Mouse (Mus musculus): Measurements from ENCODE around the gene Ctf2.

Gene Ctf2

GRCm38 (mm10) chr7:127718339-127718738 is 13.6 kb downstream of the Ctf2 start:
- in situ Hi-C loops (cut with MboI, MseI): no loop called here

- in situ Hi-C loops (cut with MboI, MseI): no loop called here
Measured at GRCm38 (mm10) chr7:127716992-127717391, 15.0 kb downstream of the Ctf2 start.

GRCm38 (mm10) chr7:127714816-127715215 is 17.1 kb downstream of the Ctf2 start:
- in situ Hi-C loops (cut with MboI, MseI): no loop called here

- in situ Hi-C loops (cut with MboI, MseI): no loop called here
Measured at GRCm38 (mm10) chr7:127712461-127713385, 19.2 kb downstream of the Ctf2 start, which contains the start of gene Ctf1. Gene Ctf1, plus strand, starts transcription at chr7:127712736.

GRCm38 (mm10) chr7:127711456-127711855 is 20.5 kb downstream of the Ctf2 start:
- in situ Hi-C loops (cut with MboI, MseI): no loop called here

- in situ Hi-C loops (cut with MboI, MseI): no loop called here
Measured at GRCm38 (mm10) chr7:127711031-127711430, 20.9 kb downstream of the Ctf2 start.

GRCm38 (mm10) chr7:127709261-127709979 is 22.5 kb downstream of the Ctf2 start:
- in situ Hi-C loops (cut with MboI, MseI): no loop called here

- in situ Hi-C loops (cut with MboI, MseI): no loop called here
Measured at GRCm38 (mm10) chr7:127708207-127709078, 23.5 kb downstream of the Ctf2 start, which contains the start of gene Bcl7c. Gene Bcl7c, minus strand, starts transcription at chr7:127708933.

GRCm38 (mm10) chr7:127707957-127708206 is 24.1 kb downstream of the Ctf2 start:
- in situ Hi-C loops (cut with MboI, MseI): no loop called here

GRCm38 (mm10) chr7:127707045-127707956 is 24.7 kb downstream of the Ctf2 start:
- in situ Hi-C loops (cut with MboI, MseI): no loop called here

GRCm38 (mm10) chr7:127705706-127706105 is 26.3 kb downstream of the Ctf2 start:
- in situ Hi-C loops (cut with MboI, MseI): no loop called here

- in situ Hi-C loops (cut with MboI, MseI): no loop called here
Measured at GRCm38 (mm10) chr7:127704598-127704997, 27.4 kb downstream of the Ctf2 start.

GRCm38 (mm10) chr7:127703561-127704178 is 28.3 kb downstream of the Ctf2 start:
- in situ Hi-C loops (cut with MboI, MseI): no loop called here

GRCm38 (mm10) chr7:127700712-127701331 is 31.1 kb downstream of the Ctf2 start:
- in situ Hi-C loops (cut with MboI, MseI): no loop called here

- in situ Hi-C loops (cut with MboI, MseI): loop anchor here (10.0 kb wide), 1 partner anchor 704 kb away; no protein-coding TSS in a partner anchor
Measured at GRCm38 (mm10) chr7:127698986-127699385, 33.0 kb downstream of the Ctf2 start.

- in situ Hi-C loops (cut with MboI, MseI): loop anchor here (10.0 kb wide), 1 partner anchor 699 kb away; no protein-coding TSS in a partner anchor
Measured at GRCm38 (mm10) chr7:127693730-127694129, 38.2 kb downstream of the Ctf2 start.

- in situ Hi-C loops (cut with MboI, MseI): loop anchor here (10.0 kb wide), 1 partner anchor 698 kb away; no protein-coding TSS in a partner anchor
Measured at GRCm38 (mm10) chr7:127693290-127693689, 38.7 kb downstream of the Ctf2 start.

- in situ Hi-C loops (cut with MboI, MseI): loop anchor here (10.0 kb wide), 1 partner anchor 697 kb away; no protein-coding TSS in a partner anchor
Measured at GRCm38 (mm10) chr7:127691221-127691989, 40.6 kb downstream of the Ctf2 start.

Measured in T-helper 2 cell (primary cell).